Mouse (Mus musculus) lung, adult 2 months (tissue): Measurements from ENCODE around the gene Col8a2.

Experiments
- CTCF ChIP-seq: fragments of 200-500 bp; IDR thresholded peaks from 2 replicates; pipeline ENCODE4 v1.5.1; 2011; ENCODE audit warnings: mild to moderate bottlenecking, low read length, control low read depth; ENCODE audit not compliant: insufficient read depth
- POLR2A ChIP-seq: fragments of 200-500 bp; IDR thresholded peaks from 2 replicates; pipeline ENCODE4 v1.6.1; 2011; ENCODE audit warnings: low read depth, mild to moderate bottlenecking, control low read depth, low read length, borderline replicate concordance; ENCODE audit errors: extremely low read depth

DNA sequence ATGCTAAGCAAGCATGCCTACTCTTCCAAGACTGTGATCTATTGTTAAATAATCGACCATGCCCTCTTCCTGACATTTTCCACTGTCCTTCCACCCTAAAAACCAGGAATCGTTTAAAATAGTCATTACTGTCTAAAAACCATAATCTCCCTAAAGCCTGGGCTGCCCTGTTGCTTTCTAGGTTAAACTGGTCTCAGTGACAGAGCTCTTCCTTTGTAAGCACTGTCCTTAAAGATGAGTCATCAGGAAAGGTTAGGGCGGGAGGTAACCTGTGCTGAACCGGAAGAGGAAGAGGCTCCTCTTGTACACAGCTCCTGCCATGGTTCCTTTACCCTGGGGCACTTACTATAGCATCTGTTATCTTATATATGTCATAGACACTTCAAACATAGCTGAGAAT is 52.9 kb downstream of the Col8a2 start:
- TF ChIP-seq CTCF (no peak), POLR2A (no peak)
